Mouse (Mus musculus): Measurements from ENCODE around the gene Bhlha9.

- TF ChIP-seq TBP (IDR thresholded peaks at IDR 0.05; ENCODE audit: low read depth, low read length): no peak
- TF ChIP-seq ELF1 (IDR thresholded peaks at IDR 0.05; ENCODE audit: low read depth, low read length): no peak
- no peak for TF ChIP-seq POLR2A (IDR thresholded peaks at IDR 0.05; ENCODE audit: control insufficient read depth in 1 of 2, insufficient read depth in 1 of 2, low read depth in 1 of 2, low read length in 2 of 2, poor library complexity in 1 of 2)
- TF ChIP-seq E2F4 (IDR thresholded peaks at IDR 0.05; ENCODE audit: borderline replicate concordance, low read depth, low read length): no peak
- no peak for TF ChIP-seq HCFC1 (IDR thresholded peaks at IDR 0.05; ENCODE audit: low read depth, low read length)
- no peak for TF ChIP-seq CTCF (IDR thresholded peaks at IDR 0.05 in 2 of 3, conservative IDR thresholded peaks at IDR 0.05 in 1 of 3; ENCODE audit: control insufficient read depth in 1 of 3, insufficient read depth in 1 of 3, low read depth in 2 of 3, low read length in 3 of 3, poor library complexity in 1 of 3, severe bottlenecking in 1 of 3)
- no peak for TF ChIP-seq JUND (IDR thresholded peaks at IDR 0.05; ENCODE audit: low read depth, low read length)
Observed at GRCm38 (mm10) chr11:76666002-76666649, 6.1 kb upstream of the Bhlha9 start.

All from MEL (cell line).